Mouse (Mus musculus) cerebellum, adult (tissue): ENCODE results near the gene Capn7.

Experiments
- ATAC-seq: cut with Nextera tagmentation; 2 replicates; pipeline ENCODE4 v1.9.2; 2017; ENCODE audit warnings: mild to moderate bottlenecking, moderate library complexity, mixed read lengths; ENCODE audit not compliant: insufficient number of reproducible peaks, low FRiP score, low TSS enrichment

Capn7 gene

GRCm38 (mm10) chr14:31336369-31337155 is at the start of gene Capn7:
Gene Capn7, plus strand, starts transcription at chr14:31336638.
- ATAC-seq: peak; percentile 99

- no peak for ATAC-seq
Measured at GRCm38 (mm10) chr14:31313192-31313591, 23.2 kb upstream of the Capn7 start.

- no peak for ATAC-seq
Measured at GRCm38 (mm10) chr14:31316613-31317012, 19.8 kb upstream of the Capn7 start.

- ATAC-seq: no peak
Measured at GRCm38 (mm10) chr14:31317754-31318153, 18.7 kb upstream of the Capn7 start.

- no peak for ATAC-seq
Measured at GRCm38 (mm10) chr14:31319546-31319945, 16.9 kb upstream of the Capn7 start.

GRCm38 (mm10) chr14:31321181-31321580 is 15.3 kb upstream of the Capn7 start:
- no peak for ATAC-seq

- no peak for ATAC-seq
Measured at GRCm38 (mm10) chr14:31322191-31322590, 14.2 kb upstream of the Capn7 start.

GRCm38 (mm10) chr14:31323189-31323588 is 13.2 kb upstream of the Capn7 start:
- no peak for ATAC-seq

GRCm38 (mm10) chr14:31323849-31324792 is 12.3 kb upstream of the Capn7 start, which contains the start of gene Dnah1:
Gene Dnah1, minus strand, starts transcription at chr14:31323896.
- no peak for ATAC-seq

GRCm38 (mm10) chr14:31324851-31325250 is 11.6 kb upstream of the Capn7 start:
- no peak for ATAC-seq

GRCm38 (mm10) chr14:31325551-31325950 is 10.9 kb upstream of the Capn7 start:
- no peak for ATAC-seq

GRCm38 (mm10) chr14:31326770-31327169 is 9.7 kb upstream of the Capn7 start:
- no peak for ATAC-seq

- no peak for ATAC-seq
Measured at GRCm38 (mm10) chr14:31327196-31327595, 9.2 kb upstream of the Capn7 start.

- no peak for ATAC-seq
Measured at GRCm38 (mm10) chr14:31327681-31328080, 8.8 kb upstream of the Capn7 start.

- no peak for ATAC-seq
Measured at GRCm38 (mm10) chr14:31329741-31330140, 6.7 kb upstream of the Capn7 start.

- ATAC-seq: no peak
Measured at GRCm38 (mm10) chr14:31330957-31331356, 5.5 kb upstream of the Capn7 start.

GRCm38 (mm10) chr14:31335765-31336164 is 673 bp upstream of the Capn7 start:
- no peak for ATAC-seq

GRCm38 (mm10) chr14:31337406-31337805 is 968 bp downstream of the Capn7 start:
- no peak for ATAC-seq

GRCm38 (mm10) chr14:31337947-31338346 is 1.5 kb downstream of the Capn7 start:
- ATAC-seq: no peak

- ATAC-seq: no peak
Measured at GRCm38 (mm10) chr14:31343241-31343640, 6.8 kb downstream of the Capn7 start.

- no peak for ATAC-seq
Measured at GRCm38 (mm10) chr14:31345367-31345766, 8.9 kb downstream of the Capn7 start.
